Mouse (Mus musculus) MEL (cell line): Measurements from ENCODE around the gene 4933407L21Rik.

Source experiments
- CTCF ChIP-seq, 3 experiments: IDR thresholded peaks in 2 of 3; conservative IDR thresholded peaks in 1 of 3; 2 replicates each; pipeline ENCODE4 v1.5.1; 2011 to 2012; ENCODE audit warnings: low read length in 3 of 3, low read depth in 2 of 3, mild to moderate bottlenecking in 2 of 3, improper control_type of control experiment in 1 of 3, inconsistent platforms in 1 of 3, mixed read lengths in 1 of 3, moderate library complexity in 1 of 3; ENCODE audit not compliant: control insufficient read depth in 1 of 3, insufficient read depth in 1 of 3, poor library complexity in 1 of 3, severe bottlenecking in 1 of 3
- ELF1 ChIP-seq: IDR thresholded peaks from 2 replicates; pipeline ENCODE4 v1.6.1; 2014; ENCODE audit warnings: low read depth, mild to moderate bottlenecking, inconsistent platforms, low read length, improper control_type of control experiment, moderate library complexity
- ETS1 ChIP-seq: IDR thresholded peaks from 2 replicates; pipeline ENCODE4 v1.6.1; 2012; ENCODE audit warnings: low read depth, mild to moderate bottlenecking, inconsistent platforms, low read length, improper control_type of control experiment, moderate library complexity
- KAT2A ChIP-seq: conservative IDR thresholded peaks from 2 replicates; pipeline ENCODE4 v1.6.1; 2012; ENCODE audit warnings: low read depth, low read length, improper control_type of control experiment, inconsistent platforms
- MAFK ChIP-seq: IDR thresholded peaks from 2 replicates; pipeline ENCODE4 v1.6.1; 2011; ENCODE audit warnings: low read depth, mild to moderate bottlenecking, low read length, improper control_type of control experiment, borderline replicate concordance
- MXI1 ChIP-seq: IDR thresholded peaks from 2 replicates; pipeline ENCODE4 v1.6.1; 2011; ENCODE audit warnings: mild to moderate bottlenecking, low read depth, low read length, improper control_type of control experiment
- NRF1 ChIP-seq: IDR thresholded peaks from 2 replicates; pipeline ENCODE4 v1.6.1; 2014; ENCODE audit warnings: low read depth, mild to moderate bottlenecking, inconsistent platforms, low read length, improper control_type of control experiment, moderate library complexity; ENCODE audit not compliant: poor library complexity, insufficient read depth, severe bottlenecking
- POLR2A ChIP-seq, 2 experiments: IDR thresholded peaks; 2 replicates each; pipeline ENCODE4 v1.6.1; 2011 to 2012; ENCODE audit warnings: low read length in 2 of 2, mild to moderate bottlenecking in 2 of 2, control low read depth in 1 of 2, improper control_type of control experiment in 1 of 2, low read depth in 1 of 2, moderate library complexity in 1 of 2; ENCODE audit not compliant: control insufficient read depth in 1 of 2, insufficient read depth in 1 of 2, poor library complexity in 1 of 2
- POLR2AphosphoS2 ChIP-seq: IDR thresholded peaks from 2 replicates; pipeline ENCODE4 v1.6.1; 2011; ENCODE audit warnings: low read length, improper control_type of control experiment
- TCF12 ChIP-seq: IDR thresholded peaks from 2 replicates; pipeline ENCODE4 v1.6.1; 2014; ENCODE audit warnings: low read depth, mild to moderate bottlenecking, inconsistent platforms, low read length, improper control_type of control experiment, moderate library complexity
- ZNF384 ChIP-seq: IDR thresholded peaks from 2 replicates; pipeline ENCODE4 v1.6.1; 2012; ENCODE audit warnings: low read depth, mild to moderate bottlenecking, inconsistent platforms, low read length, improper control_type of control experiment

- no peak for TF ChIP-seq ZNF384
- no peak for TF ChIP-seq CTCF (IDR thresholded peaks at IDR 0.05 in 2 of 3, conservative IDR thresholded peaks at IDR 0.05 in 1 of 3; ENCODE audit: control insufficient read depth in 1 of 3, insufficient read depth in 1 of 3, low read depth in 2 of 3, low read length in 3 of 3, poor library complexity in 1 of 3, severe bottlenecking in 1 of 3)
- no peak for TF ChIP-seq POLR2AphosphoS2
- no peak for TF ChIP-seq KAT2A
- TF ChIP-seq ELF1, result no peak
- TF ChIP-seq TCF12, result no peak
- no peak for TF ChIP-seq ETS1
- TF ChIP-seq NRF1, result no peak
- TF ChIP-seq POLR2A (IDR thresholded peaks at IDR 0.05; ENCODE audit: control insufficient read depth in 1 of 2, insufficient read depth in 1 of 2, low read depth in 1 of 2, low read length in 2 of 2, poor library complexity in 1 of 2), result no peak
- no peak for TF ChIP-seq MAFK
- no peak for TF ChIP-seq MXI1
Observed at GRCm38 (mm10) chr1:85898761-85899387, 29.4 kb upstream of the 4933407L21Rik start.
